Mouse (Mus musculus) ES-E14 (cell line): ENCODE data around the gene Col4a2. TPM values are rescaled to one million over a fixed set of nuclear protein-coding genes. Genes with fewer than 3 reads are reported as not detected.
A peak's percentile ranks its signal among the peaks of the same experiment; 100 is the strongest.
"Not testable (repeated sequence)": the region's sequence is repeated elsewhere in the genome, so short reads cannot be mapped to it uniquely, and the experiment has no call there.

Experiments used
- DNase-seq: peaks from one replicate; pipeline ENCODE4 v3.0.0-alpha.2; 2013; ENCODE audit warnings: low read depth, low spot score
- H3K27ac ChIP-seq: 2 replicates; pipeline ENCODE4 v1.5.1; 2012; ENCODE audit warnings: low read depth, mild to moderate bottlenecking, low read length, moderate library complexity, mixed read lengths; ENCODE audit not compliant: poor library complexity, insufficient read depth, severe bottlenecking
- H3K36me3 ChIP-seq: 2 replicates; pipeline ENCODE4 v1.6.1; 2012; ENCODE audit warnings: mild to moderate bottlenecking, low read length, moderate library complexity, mixed read lengths; ENCODE audit not compliant: control insufficient read depth, poor library complexity, insufficient read depth, severe bottlenecking
- H3K4me1 ChIP-seq, 2 experiments: fragments of 150-350 bp in 1 of 2; sonication (generic) in 1 of 2; 2 replicates each; pipeline ENCODE4 v1.6.1; 2012; ENCODE audit warnings: low read length in 2 of 2, mild to moderate bottlenecking in 1 of 2, mixed read lengths in 1 of 2; ENCODE audit not compliant: control insufficient read depth in 2 of 2, insufficient read depth in 2 of 2, poor library complexity in 1 of 2
- H3K4me3 ChIP-seq, 2 experiments: fragments of 150-350 bp in 1 of 2; sonication (generic) in 1 of 2; 2 replicates each; pipeline ENCODE4 v1.5.1; 2012; ENCODE audit warnings: low read length in 2 of 2, low read depth in 1 of 2, mild to moderate bottlenecking in 1 of 2, mixed read lengths in 1 of 2; ENCODE audit not compliant: insufficient read depth in 1 of 2, poor library complexity in 1 of 2, severe bottlenecking in 1 of 2
- H3K9ac ChIP-seq: 2 replicates; pipeline ENCODE4 v1.6.1; 2012; ENCODE audit warnings: low read depth, mild to moderate bottlenecking, low read length, mixed read lengths; ENCODE audit not compliant: poor library complexity, insufficient read depth, severe bottlenecking
- H3K9me3 ChIP-seq: fragments of 150-350 bp; sonication (generic); 2 replicates; pipeline ENCODE4 v1.6.1; 2012; ENCODE audit warnings: low read depth, mild to moderate bottlenecking, low read length; ENCODE audit not compliant: control insufficient read depth, insufficient read depth
- CHD2 ChIP-seq: IDR thresholded peaks from 2 replicates; pipeline ENCODE4 v1.6.1; 2014; ENCODE audit warnings: mild to moderate bottlenecking, low read depth, low read length, inconsistent platforms
- HCFC1 ChIP-seq: IDR thresholded peaks from 2 replicates; pipeline ENCODE4 v1.6.1; 2012; ENCODE audit warnings: low read length, inconsistent platforms, borderline replicate concordance; ENCODE audit not compliant: insufficient read depth
- MAFK ChIP-seq: IDR thresholded peaks from 2 replicates; pipeline ENCODE4 v1.6.1; 2014; ENCODE audit warnings: mild to moderate bottlenecking, low read depth, low read length, inconsistent platforms; ENCODE audit not compliant: insufficient read depth
- ZC3H11A ChIP-seq: IDR thresholded peaks from 2 replicates; pipeline ENCODE4 v1.6.1; 2012; ENCODE audit warnings: low read depth, mild to moderate bottlenecking, inconsistent platforms, low read length, borderline replicate concordance
- ZNF384 ChIP-seq: IDR thresholded peaks from 2 replicates; pipeline ENCODE4 v1.6.1; 2012; ENCODE audit warnings: low read depth, low read length, inconsistent platforms
- in situ Hi-C, 2 experiments: fragments of 600-800 bp; cut with MboI; formaldehyde crosslinking; loops; one replicate each; pipeline ENCODE4 v1.15.1; 2025; ENCODE audit warnings: low sequenced_read_pairs in 2 of 2, inconsistent platforms in 1 of 2; ENCODE audit not compliant: unreplicated experiment in 2 of 2
- total RNA-seq: library from RNA; depleted of rRNA; stranded (reverse); fragments of 300-350 nt; gene quantifications from 2 replicates; pipeline ENCODE4 v1.2.3, GENCODE M21; 2012

Gene Col4a2
- total RNA-seq, 1 experiment = 102 TPM

DNA sequence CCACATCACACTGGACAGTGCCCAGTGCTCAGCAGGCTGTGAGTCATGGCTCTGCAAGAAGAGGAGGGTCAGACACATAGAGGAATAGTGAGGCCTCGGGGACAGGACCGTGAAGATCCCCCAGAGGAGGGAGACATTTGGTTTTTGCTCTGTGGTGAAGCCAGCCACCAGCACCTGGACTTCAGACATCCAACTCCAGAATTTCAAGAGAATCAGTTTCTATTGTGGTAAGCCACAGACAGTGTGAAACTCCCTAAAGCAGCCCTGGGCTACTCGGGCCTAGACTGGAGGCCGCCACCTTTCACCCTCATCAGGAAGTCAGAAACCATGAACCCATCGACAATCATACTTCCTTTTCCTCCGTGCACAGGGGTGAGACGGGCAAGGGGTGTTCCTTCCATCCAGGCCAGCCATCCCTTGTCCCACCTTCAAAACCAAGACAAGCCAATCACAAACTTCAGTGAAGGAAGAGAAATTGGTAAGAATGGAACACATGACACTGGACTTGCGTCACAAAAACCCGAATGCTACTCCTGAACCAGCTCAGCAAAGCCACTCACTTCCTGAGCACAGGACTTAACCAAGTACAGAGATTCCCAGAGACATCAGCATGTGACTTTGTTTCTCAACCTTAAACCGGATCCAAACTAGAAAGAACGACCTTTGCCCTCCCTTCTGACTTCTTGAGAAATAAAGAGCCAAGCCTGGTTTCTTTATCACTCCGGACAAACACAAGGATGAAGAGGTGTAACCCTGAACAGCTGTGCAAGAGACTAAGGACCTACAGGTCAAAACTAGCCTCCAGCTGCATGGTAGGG lies 151.5 kb downstream of the Col4a2 start:
- in situ Hi-C loops = no loop called here
- H3K27ac ChIP-seq = no peak overlapping the region
- no peak overlapping the region for H3K4me3 ChIP-seq
- no peaks in the 10 kb centered on the region for H3K9me3 ChIP-seq
- no peak for TF ChIP-seq HCFC1
- no peak for TF ChIP-seq ZC3H11A
- no peak for TF ChIP-seq CHD2
- TF ChIP-seq MAFK = no peak
- TF ChIP-seq ZNF384 = no peak
- H3K36me3 ChIP-seq = no peaks in the 10 kb centered on the region
- no peaks in the 10 kb centered on the region; a peak in 1 of 4 replicates for H3K4me1 ChIP-seq
- H3K9ac ChIP-seq = no peak overlapping the region
- no peak for DNase-seq

GRCm38 (mm10) chr8:11464707-11464964 lies 152.0 kb downstream of the Col4a2 start:
- in situ Hi-C loops = no loop called here
- no peak for TF ChIP-seq ZC3H11A
- TF ChIP-seq MAFK = no peak
- no peak for TF ChIP-seq CHD2
- no peak for TF ChIP-seq ZNF384
- no peak for TF ChIP-seq HCFC1
- H3K27ac ChIP-seq = no peak overlapping the region
- H3K4me1 ChIP-seq = no peaks in the 10 kb centered on the region; a peak in 1 of 4 replicates
- H3K36me3 ChIP-seq = no peaks in the 10 kb centered on the region
- H3K9me3 ChIP-seq = no peaks in the 10 kb centered on the region
- no peak for DNase-seq
- H3K9ac ChIP-seq = no peak overlapping the region
- H3K4me3 ChIP-seq = no peak overlapping the region

DNA sequence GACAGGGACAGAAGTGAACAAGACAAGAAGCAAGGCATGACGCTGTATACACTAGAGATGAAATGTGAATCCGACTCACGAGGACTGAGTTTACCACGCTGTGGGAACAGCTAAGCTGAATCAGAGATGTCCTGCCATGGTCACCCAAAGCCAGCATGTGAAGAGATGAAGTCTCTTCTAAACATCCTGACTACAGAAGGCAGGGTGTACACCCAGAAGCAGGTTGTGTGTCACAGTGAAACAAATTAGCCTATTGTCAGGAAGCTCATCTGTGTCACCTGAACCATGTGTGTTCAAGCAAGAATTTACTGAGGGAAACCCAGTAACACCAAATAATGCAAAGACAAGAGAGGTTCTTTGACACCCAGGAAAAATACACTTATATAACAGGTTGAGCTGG lies 153.0 kb downstream of the Col4a2 start:
- H3K9ac ChIP-seq = no peak overlapping the region
- in situ Hi-C loops = no loop called here
- H3K4me3 ChIP-seq = no peak overlapping the region
- DNase-seq = no peak
- TF ChIP-seq ZNF384 (no peak), ZC3H11A (no peak), MAFK (no peak), CHD2 (no peak)
- no peaks in the 10 kb centered on the region for H3K36me3 ChIP-seq
- no peaks in the 10 kb centered on the region for H3K9me3 ChIP-seq
- no peaks in the 10 kb centered on the region; a peak in 1 of 4 replicates for H3K4me1 ChIP-seq
- no peak overlapping the region for H3K27ac ChIP-seq

- H3K4me3 ChIP-seq, H3K27ac ChIP-seq, H3K9me3 ChIP-seq, H3K36me3 ChIP-seq, H3K9ac ChIP-seq, H3K4me1 ChIP-seq, DNase-seq, in situ Hi-C loops: not testable (repeated sequence)
Measured at GRCm38 (mm10) chr8:11466528-11466927, 153.9 kb downstream of the Col4a2 start.

DNA sequence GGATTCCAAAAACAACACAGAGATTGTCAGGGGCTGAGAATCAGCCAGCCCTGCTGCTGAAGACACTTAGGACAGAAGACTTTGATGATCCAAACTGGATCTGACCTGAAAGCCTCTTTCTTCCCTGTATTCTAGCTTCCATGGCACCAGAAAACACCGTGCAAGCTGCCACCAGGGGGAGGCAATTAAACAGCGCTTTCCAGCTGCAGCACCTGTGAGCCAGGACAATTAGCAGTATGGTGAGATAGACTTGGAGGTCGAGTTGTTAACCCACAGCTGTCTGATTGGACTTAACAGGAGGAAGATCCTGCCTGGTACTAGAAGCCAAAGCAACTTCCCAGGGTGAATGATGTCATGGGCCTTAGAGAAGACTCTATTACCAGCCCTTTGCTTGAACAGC lies 156.5 kb downstream of the Col4a2 start:
- DNase-seq = no peak
- TF ChIP-seq ZNF384 (no peak), ZC3H11A (0 out of 2 replicates have a peak, but pooled peaks have one; percentile 11)
- Histone ChIP-seq H3K4me1 (no peaks in the 10 kb centered on the region), H3K9ac (no peak overlapping the region), H3K4me3 (no peak overlapping the region), H3K36me3 (no peaks in the 10 kb centered on the region), H3K9me3 (no peaks in the 10 kb centered on the region), H3K27ac (no peak overlapping the region)
- in situ Hi-C loops = no loop called here
